Mouse (Mus musculus) embryonic facial prominence, embryonic 12.5 days (tissue): ENCODE results near the gene Zfp536. TPM values are rescaled to one million over a fixed set of nuclear protein-coding genes. Genes with fewer than 3 reads are reported as not detected.

Experiments
- ATAC-seq: fragments of 200-750 bp; cut with Nextera tagmentation; 2 replicates; pipeline ENCODE4 v1.8.0; 2017; ENCODE audit not compliant: insufficient number of reproducible peaks, insufficient read depth, low FRiP score, low TSS enrichment
- H3K27ac ChIP-seq: fragments of 300-500 bp; sonication (generic); 2 replicates; pipeline ENCODE4 v1.5.1; 2016; ENCODE audit warnings: mild to moderate bottlenecking
- H3K27me3 ChIP-seq: fragments of 300-500 bp; sonication (generic); 2 replicates; pipeline ENCODE4 v1.6.1; 2016; ENCODE audit warnings: mild to moderate bottlenecking, moderate library complexity
- H3K36me3 ChIP-seq: fragments of 300-500 bp; sonication (generic); 2 replicates; pipeline ENCODE4 v1.6.1; 2016; ENCODE audit warnings: mild to moderate bottlenecking
- H3K4me1 ChIP-seq: fragments of 300-500 bp; sonication (generic); 2 replicates; pipeline ENCODE4 v1.6.1; 2016
- H3K4me2 ChIP-seq: fragments of 300-500 bp; sonication (generic); replicated peaks from 2 replicates; pipeline ENCODE4 v1.6.1; 2016; ENCODE audit warnings: mild to moderate bottlenecking, moderate library complexity
- H3K4me3 ChIP-seq: fragments of 300-500 bp; sonication (generic); 2 replicates; pipeline ENCODE4 v1.5.1; 2016; ENCODE audit warnings: mild to moderate bottlenecking
- H3K9ac ChIP-seq: fragments of 300-500 bp; sonication (generic); 2 replicates; pipeline ENCODE4 v1.6.1; 2016; ENCODE audit warnings: mild to moderate bottlenecking, moderate library complexity
- H3K9me3 ChIP-seq: fragments of 300-500 bp; sonication (generic); 2 replicates; pipeline ENCODE4 v1.6.1; 2016; ENCODE audit warnings: mild to moderate bottlenecking, moderate library complexity
- WGBS: fragments of 180-500 bp; shearing (Covaris S2); methylation state at CpG from one replicate; pipeline ENCODE4 v1.1.7; 2016; 5-methylcytosine and 5-hydroxymethylcytosine counted together
- polyA plus RNA-seq: library from polyadenylated mRNA; unstranded; fragments of >200 nt; fragmentation: Nextera tagmentation; extraction: Ambion mirVana; gene quantifications from 2 replicates; pipeline ENCODE4 v1.2.1, GENCODE M21; 2016

The Zfp536 gene
- polyA plus RNA-seq, 1 experiment from 2014 or later = 18.5 TPM

- no peak overlapping the region for H3K27ac ChIP-seq
- no peaks in the 10 kb centered on the region for H3K27me3 ChIP-seq
- peaks cover 25% of the 10 kb centered on the region for H3K4me1 ChIP-seq
- no peak overlapping the region for H3K4me2 ChIP-seq
- ATAC-seq = no peak
- 67% methylated on average over 7 of the region's 7 CpGs for whole genome bisulfite sequencing
- no peak overlapping the region for H3K4me3 ChIP-seq
- H3K36me3 ChIP-seq = no peaks in the 10 kb centered on the region
- H3K9me3 ChIP-seq = no peaks in the 10 kb centered on the region
- no peak overlapping the region for H3K9ac ChIP-seq
Observed at GRCm38 (mm10) chr7:37560581-37560980, 212.9 kb downstream of the Zfp536 start.

DNA sequence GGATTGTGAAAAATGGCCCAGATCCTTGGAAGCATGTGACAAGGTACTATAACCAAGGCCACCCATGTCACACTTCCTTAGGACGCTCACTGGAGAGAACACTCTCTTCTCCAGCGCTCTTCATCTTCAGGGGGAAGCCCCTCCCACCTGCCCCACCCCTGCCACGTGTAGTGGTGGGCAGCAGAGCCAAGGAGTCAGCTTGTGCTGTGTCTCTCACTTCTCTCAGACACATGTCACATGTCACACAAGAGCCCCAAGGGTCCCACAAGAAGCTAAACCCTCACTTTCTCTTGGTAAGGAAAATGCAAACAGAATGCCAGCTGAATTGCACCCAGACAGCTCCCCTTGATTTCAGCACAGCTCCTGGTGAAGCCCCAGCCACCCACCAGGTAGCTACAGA is 213.6 kb downstream of the Zfp536 start:
- Histone ChIP-seq H3K4me2 (no peak overlapping the region), H3K4me1 (peaks cover 24% of the 10 kb centered on the region), H3K27ac (no peak overlapping the region), H3K27me3 (no peaks in the 10 kb centered on the region), H3K9ac (no peak overlapping the region), H3K36me3 (no peaks in the 10 kb centered on the region), H3K4me3 (no peak overlapping the region), H3K9me3 (no peaks in the 10 kb centered on the region)
- 51% methylated on average over 3 of the region's 3 CpGs for WGBS
- ATAC-seq = no peak

DNA sequence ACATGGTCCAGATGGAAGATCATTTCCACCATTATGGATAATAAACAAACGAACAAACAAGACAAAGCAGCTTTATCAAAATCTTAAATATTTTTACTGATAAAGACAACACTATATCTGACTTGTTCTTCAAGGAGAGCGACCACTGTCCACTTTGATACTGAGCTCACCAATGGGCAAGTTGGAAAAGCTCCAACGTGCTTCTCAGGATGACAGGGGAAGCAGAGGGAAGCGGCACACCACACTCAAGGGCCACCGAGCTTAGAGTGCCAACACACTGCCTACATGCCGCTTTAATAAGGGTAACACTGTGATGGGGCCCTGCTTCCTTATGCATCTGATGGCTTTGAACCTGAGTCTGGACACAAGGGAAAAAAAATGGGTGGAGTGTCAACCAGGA is 214.1 kb downstream of the Zfp536 start:
- H3K9ac ChIP-seq = no peak overlapping the region
- H3K27me3 ChIP-seq = no peaks in the 10 kb centered on the region
- WGBS = 85% methylated on average over 6 of the region's 6 CpGs
- no peaks in the 10 kb centered on the region for H3K9me3 ChIP-seq
- no peaks in the 10 kb centered on the region for H3K36me3 ChIP-seq
- H3K4me1 ChIP-seq = peaks cover 19% of the 10 kb centered on the region
- ATAC-seq = no peak
- no peak overlapping the region for H3K4me2 ChIP-seq
- H3K4me3 ChIP-seq = no peak overlapping the region
- H3K27ac ChIP-seq = no peak overlapping the region

DNA sequence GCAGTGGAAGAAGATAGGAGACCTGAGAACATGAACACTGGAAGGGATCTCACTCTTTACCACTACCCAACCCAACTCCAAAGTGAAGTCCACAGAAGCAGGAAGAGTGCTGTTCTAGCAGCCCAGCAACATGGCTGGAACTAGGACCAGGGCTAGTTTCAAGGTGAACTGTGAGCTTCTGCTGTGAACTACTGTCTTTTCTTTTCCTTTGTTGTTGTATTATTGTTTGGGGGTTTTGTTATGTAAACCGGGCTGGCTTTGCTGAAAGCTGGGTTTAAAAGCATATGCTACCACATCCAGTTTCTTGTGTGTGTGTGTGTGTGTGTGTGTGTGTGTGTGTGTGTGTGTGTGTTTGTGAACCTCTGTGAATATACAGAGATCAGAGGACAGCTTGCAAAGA is 216.6 kb downstream of the Zfp536 start:
- 0 out of 2 replicates have a peak, but pooled peaks cover 4% of the 10 kb centered on the region for H3K4me1 ChIP-seq
- 89% methylated on average over 1 of the region's 1 CpGs for WGBS
- no peak overlapping the region for H3K4me2 ChIP-seq
- no peaks in the 10 kb centered on the region for H3K9me3 ChIP-seq
- no peaks in the 10 kb centered on the region for H3K27me3 ChIP-seq
- H3K4me3 ChIP-seq = no peak overlapping the region
- no peak for ATAC-seq
- H3K36me3 ChIP-seq = no peaks in the 10 kb centered on the region
- H3K27ac ChIP-seq = no peak overlapping the region
- no peak overlapping the region for H3K9ac ChIP-seq

GRCm38 (mm10) chr7:37554405-37554804 is 219.0 kb downstream of the Zfp536 start:
- no peaks in the 10 kb centered on the region for H3K36me3 ChIP-seq
- no peak overlapping the region for H3K9ac ChIP-seq
- 0 out of 2 replicates have a peak, but pooled peaks cover 4% of the 10 kb centered on the region for H3K4me1 ChIP-seq
- no peak for ATAC-seq
- H3K9me3 ChIP-seq = no peaks in the 10 kb centered on the region
- no peak overlapping the region for H3K4me3 ChIP-seq
- no peak overlapping the region for H3K27ac ChIP-seq
- 64% methylated on average over 5 of the region's 5 CpGs for WGBS
- no peak overlapping the region for H3K4me2 ChIP-seq
- no peaks in the 10 kb centered on the region for H3K27me3 ChIP-seq

DNA sequence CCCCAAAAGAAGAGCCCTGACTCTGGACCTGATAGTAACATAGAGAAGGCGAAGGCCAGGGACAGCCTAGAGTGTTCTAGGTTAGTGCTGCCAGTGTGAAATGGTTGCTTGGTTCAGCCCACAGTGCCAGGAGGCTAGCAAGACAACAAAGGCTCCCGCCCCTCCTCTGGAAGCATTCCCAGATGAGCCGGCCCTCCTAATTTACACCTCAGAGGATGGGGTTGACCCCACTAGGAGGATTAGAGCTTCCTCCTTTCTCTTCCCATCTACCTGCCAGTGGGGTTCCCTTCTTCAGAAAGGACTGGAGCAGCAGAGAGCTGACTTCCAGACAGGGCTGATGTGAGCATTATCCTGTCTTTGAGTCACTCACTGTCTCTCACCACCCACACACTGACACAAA is 219.8 kb downstream of the Zfp536 start:
- H3K4me3 ChIP-seq = no peak overlapping the region
- no peaks in the 10 kb centered on the region for H3K9me3 ChIP-seq
- no peaks in the 10 kb centered on the region for H3K27me3 ChIP-seq
- no peak overlapping the region for H3K4me2 ChIP-seq
- H3K27ac ChIP-seq = no peak overlapping the region
- H3K36me3 ChIP-seq = no peaks in the 10 kb centered on the region
- WGBS = 59% methylated on average over 3 of the region's 3 CpGs
- ATAC-seq = no peak
- no peak overlapping the region for H3K9ac ChIP-seq
- 0 out of 2 replicates have a peak, but pooled peaks cover 4% of the 10 kb centered on the region for H3K4me1 ChIP-seq

GRCm38 (mm10) chr7:37552384-37552783 is 221.1 kb downstream of the Zfp536 start:
- Histone ChIP-seq H3K4me1 (0 out of 2 replicates have a peak, but pooled peaks cover 4% of the 10 kb centered on the region), H3K9me3 (no peaks in the 10 kb centered on the region), H3K9ac (no peak overlapping the region), H3K36me3 (no peaks in the 10 kb centered on the region), H3K27me3 (no peaks in the 10 kb centered on the region), H3K4me3 (no peak overlapping the region), H3K27ac (no peak overlapping the region), H3K4me2 (no peak overlapping the region)
- WGBS = 47% methylated on average over 3 of the region's 3 CpGs
- ATAC-seq = no peak

GRCm38 (mm10) chr7:37548805-37549204 is 224.6 kb downstream of the Zfp536 start:
- Histone ChIP-seq H3K27ac (no peak overlapping the region), H3K4me2 (no peak overlapping the region), H3K4me1 (0 out of 2 replicates have a peak, but pooled peaks cover 4% of the 10 kb centered on the region), H3K9me3 (no peaks in the 10 kb centered on the region), H3K9ac (no peak overlapping the region), H3K36me3 (no peaks in the 10 kb centered on the region), H3K4me3 (no peak overlapping the region), H3K27me3 (no peaks in the 10 kb centered on the region)
- ATAC-seq = no peak
- 68% methylated on average over 15 of the region's 15 CpGs for WGBS

- no peak for ATAC-seq
- Histone ChIP-seq H3K4me2 (no peak overlapping the region), H3K9ac (no peak overlapping the region), H3K36me3 (no peaks in the 10 kb centered on the region), H3K4me1 (no peaks in the 10 kb centered on the region), H3K27me3 (no peaks in the 10 kb centered on the region), H3K9me3 (no peaks in the 10 kb centered on the region), H3K4me3 (no peak overlapping the region), H3K27ac (no peak overlapping the region)
- 17% methylated on average over 6 of the region's 6 CpGs for WGBS
Observed at GRCm38 (mm10) chr7:37544011-37544410, 229.4 kb downstream of the Zfp536 start.

- H3K27ac ChIP-seq = no peak overlapping the region
- no peaks in the 10 kb centered on the region for H3K27me3 ChIP-seq
- WGBS = 86% methylated on average over 7 of the region's 7 CpGs
- no peaks in the 10 kb centered on the region for H3K36me3 ChIP-seq
- no peaks in the 10 kb centered on the region for H3K4me1 ChIP-seq
- ATAC-seq = no peak
- H3K9me3 ChIP-seq = no peaks in the 10 kb centered on the region
- H3K9ac ChIP-seq = no peak overlapping the region
- no peak overlapping the region for H3K4me2 ChIP-seq
- H3K4me3 ChIP-seq = no peak overlapping the region
Observed at GRCm38 (mm10) chr7:37542951-37543350, 230.5 kb downstream of the Zfp536 start.

DNA sequence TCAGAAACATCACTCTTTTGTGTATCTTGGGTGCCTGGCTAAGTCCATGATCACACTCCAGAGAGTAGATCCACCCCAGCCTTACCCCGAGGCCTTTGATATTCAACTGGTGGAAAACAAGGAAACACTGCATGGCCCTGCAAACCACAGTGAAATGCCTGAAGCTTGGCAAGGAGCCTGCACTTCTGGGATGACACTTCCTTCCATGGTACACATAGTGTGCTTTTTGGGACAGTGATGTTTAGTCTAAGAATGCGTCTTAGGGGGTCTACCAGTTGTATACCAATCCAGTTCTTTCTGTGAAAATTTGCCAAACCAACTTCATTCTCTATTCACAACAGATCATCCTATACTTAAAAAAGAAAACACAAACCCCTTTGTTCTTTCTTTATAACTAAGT is 242.3 kb downstream of the Zfp536 start:
- no peak overlapping the region for H3K4me3 ChIP-seq

GRCm38 (mm10) chr7:37528311-37528710 is 245.1 kb downstream of the Zfp536 start:
- Histone ChIP-seq H3K9ac (no peak overlapping the region), H3K27me3 (no peaks in the 10 kb centered on the region; the same call in 1 of the 2 replicates), H3K36me3 (no peaks in the 10 kb centered on the region), H3K27ac (no peak overlapping the region), H3K4me2 (no peak overlapping the region), H3K9me3 (no peaks in the 10 kb centered on the region), H3K4me1 (0 out of 2 replicates have a peak, but pooled peaks cover 3% of the 10 kb centered on the region), H3K4me3 (no peak overlapping the region)
- ATAC-seq = no peak
- WGBS = 85% methylated on average over 9 of the region's 9 CpGs

More for the DNA sequence above, 242.3 kb downstream of the Zfp536 start:
- Histone ChIP-seq H3K36me3 (no peaks in the 10 kb centered on the region), H3K4me2 (no peak overlapping the region), H3K27me3 (no peaks in the 10 kb centered on the region; the same call in 1 of the 2 replicates), H3K9me3 (no peaks in the 10 kb centered on the region), H3K9ac (no peak overlapping the region), H3K4me1 (0 out of 2 replicates have a peak, but pooled peaks cover 3% of the 10 kb centered on the region), H3K27ac (no peak overlapping the region)
- ATAC-seq = no peak
- WGBS = 89% methylated on average over 2 of the region's 2 CpGs

DNA sequence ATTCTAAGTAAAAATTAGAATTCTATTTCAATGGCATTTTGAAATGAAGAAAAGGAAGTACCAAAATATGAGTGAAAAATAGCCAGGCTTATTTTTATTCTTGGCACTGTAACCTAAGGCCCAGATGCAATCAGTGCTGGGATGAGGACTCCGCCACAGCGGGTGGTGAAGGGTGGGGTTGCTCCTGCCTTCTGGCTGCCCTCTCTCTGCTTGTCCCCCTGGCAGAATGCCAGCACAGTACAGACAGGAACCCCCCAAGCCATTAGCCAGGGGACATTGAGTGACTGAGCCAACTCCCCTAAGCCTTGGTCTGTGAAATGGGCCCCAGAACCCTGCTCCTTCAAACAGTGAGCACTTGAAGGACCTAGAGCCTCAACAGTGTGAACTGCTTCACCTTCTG is 245.6 kb downstream of the Zfp536 start:
- 74% methylated on average over 2 of the region's 2 CpGs for WGBS
- H3K4me1 ChIP-seq = 0 out of 2 replicates have a peak, but pooled peaks cover 3% of the 10 kb centered on the region
- H3K4me3 ChIP-seq = no peak overlapping the region
- H3K36me3 ChIP-seq = no peaks in the 10 kb centered on the region
- H3K27ac ChIP-seq = no peak overlapping the region
- no peak overlapping the region for H3K9ac ChIP-seq
- no peak overlapping the region for H3K4me2 ChIP-seq
- H3K9me3 ChIP-seq = no peaks in the 10 kb centered on the region
- no peak for ATAC-seq
- no peaks in the 10 kb centered on the region; the same call in 1 of the 2 replicates for H3K27me3 ChIP-seq
